Mouse (Mus musculus) kidney, embryonic 14.5 days (tissue): ENCODE measurements around the gene Ccdc173. TPM values are rescaled to one million over a fixed set of nuclear protein-coding genes. Genes with fewer than 3 reads are reported as not detected.
"Not testable (repeated sequence)": the region's sequence is repeated elsewhere in the genome, so short reads cannot be mapped to it uniquely, and the experiment has no call there.

Experiments
- ATAC-seq: fragments of 200-750 bp; cut with Nextera tagmentation; 2 replicates; pipeline ENCODE4 v1.8.0; 2017; ENCODE audit warnings: moderate number of reproducible peaks, mild to moderate bottlenecking, moderate TSS enrichment, moderate library complexity; ENCODE audit not compliant: low FRiP score, low TSS enrichment
- H3K27ac ChIP-seq: fragments of 300-500 bp; sonication (generic); 2 replicates; pipeline ENCODE4 v1.5.1; 2014; ENCODE audit warnings: low read depth, mild to moderate bottlenecking, low read length, moderate library complexity, mixed read lengths
- H3K27me3 ChIP-seq: fragments of 300-500 bp; sonication (generic); 2 replicates; pipeline ENCODE4 v1.6.1; 2014; ENCODE audit warnings: mild to moderate bottlenecking, low read length; ENCODE audit not compliant: control insufficient read depth, insufficient read depth
- H3K36me3 ChIP-seq: fragments of 300-500 bp; sonication (generic); 2 replicates; pipeline ENCODE4 v1.6.1; 2014; ENCODE audit warnings: low read length, mixed read lengths; ENCODE audit not compliant: control insufficient read depth, insufficient read depth
- H3K4me1 ChIP-seq: fragments of 300-500 bp; sonication (generic); 2 replicates; pipeline ENCODE4 v1.6.1; 2014; ENCODE audit warnings: low read length, mixed read lengths; ENCODE audit not compliant: control insufficient read depth, insufficient read depth
- H3K4me2 ChIP-seq: fragments of 300-500 bp; sonication (generic); replicated peaks from 2 replicates; pipeline ENCODE4 v1.6.1; 2014; ENCODE audit warnings: low read depth, mild to moderate bottlenecking, low read length
- H3K4me3 ChIP-seq: fragments of 300-500 bp; sonication (generic); 2 replicates; pipeline ENCODE4 v1.5.1; 2014; ENCODE audit warnings: mild to moderate bottlenecking, low read length
- H3K9ac ChIP-seq: fragments of 300-500 bp; sonication (generic); 2 replicates; pipeline ENCODE4 v1.6.1; 2014; ENCODE audit warnings: low read depth, mild to moderate bottlenecking, low read length, moderate library complexity
- H3K9me3 ChIP-seq: fragments of 300-500 bp; sonication (generic); 2 replicates; pipeline ENCODE4 v1.6.1; 2016; ENCODE audit warnings: low read length; ENCODE audit not compliant: control insufficient read depth
- WGBS: fragments of 180-500 bp; shearing (Covaris S2); extraction: QIAGEN DNeasy Blood & Tissue Kit; methylation state at CpG from one replicate; pipeline ENCODE4 v1.1.7; 2014; 5-methylcytosine and 5-hydroxymethylcytosine counted together
- polyA plus RNA-seq: library from polyadenylated mRNA; unstranded; fragments of >200 nt; fragmentation: Nextera tagmentation; extraction: Ambion mirVana; gene quantifications from 2 replicates; pipeline ENCODE4 v1.2.1, GENCODE M21; 2014

Ccdc173 gene
- polyA plus RNA-seq, 1 experiment from 2014 or later = 3.0 TPM

- no peaks in the 10 kb centered on the region for H3K27me3 ChIP-seq
- peak overlapping the region; percentile 52 for H3K4me2 ChIP-seq
- peak overlapping the region; percentile 96 for H3K9ac ChIP-seq
- H3K27ac ChIP-seq = peak overlapping the region; percentile 82
- 2% methylated on average over 41 of the region's 45 CpGs for WGBS
- peaks cover 18% of the 10 kb centered on the region; the same call in 1 of the 2 replicates for H3K36me3 ChIP-seq
- H3K4me1 ChIP-seq = no peaks in the 10 kb centered on the region
- H3K9me3 ChIP-seq = no peaks in the 10 kb centered on the region
- H3K4me3 ChIP-seq = peak overlapping the region; percentile 66
- ATAC-seq = peak; percentile 85
These were observed 33.8 kb upstream of the Ccdc173 start for GRCm38 (mm10) chr2:69823129-69823677.

- Histone ChIP-seq H3K27me3 (no peaks in the 10 kb centered on the region), H3K27ac (peak overlapping the region; percentile 82), H3K36me3 (peaks cover 18% of the 10 kb centered on the region; the same call in 1 of the 2 replicates), H3K4me1 (no peaks in the 10 kb centered on the region), H3K4me3 (peak overlapping the region; percentile 66), H3K9me3 (no peaks in the 10 kb centered on the region), H3K4me2 (peak overlapping the region; percentile 52), H3K9ac (peak overlapping the region; percentile 96)
- WGBS = under 1% methylated on average over 59 of the region's 80 CpGs
- ATAC-seq = peak; percentile 84
These were observed 33.2 kb upstream of the Ccdc173 start for GRCm38 (mm10) chr2:69822361-69823128.

- peak; percentile 18; the same call in 1 of the 2 replicates for ATAC-seq
- Histone ChIP-seq H3K4me1 (no peaks in the 10 kb centered on the region), H3K9ac (peak within 1 kb of the TSS; percentile 96), H3K27me3 (no peaks in the 10 kb centered on the region), H3K4me3 (peak within 1 kb of the TSS; percentile 66), H3K9me3 (no peaks in the 10 kb centered on the region), H3K36me3 (peaks cover 18% of the 10 kb centered on the region; the same call in 1 of the 2 replicates), H3K4me2 (peak within 1 kb of the TSS; percentile 52), H3K27ac (peak within 1 kb of the TSS; percentile 82)
- WGBS = 7% methylated on average over 8 of the region's 8 CpGs
These were observed 32.3 kb upstream of the Ccdc173 start, which contains the start of gene Klhl23 for GRCm38 (mm10) chr2:69821711-69822110. Gene Klhl23 (plus strand): TSS chr2:69821944.

- Histone ChIP-seq H3K27me3 (no peaks in the 10 kb centered on the region), H3K4me3 (no peak overlapping the region), H3K36me3 (peaks cover 14% of the 10 kb centered on the region; the same call in 1 of the 2 replicates), H3K9ac (no peak overlapping the region), H3K9me3 (no peaks in the 10 kb centered on the region), H3K27ac (no peak overlapping the region), H3K4me1 (no peaks in the 10 kb centered on the region), H3K4me2 (no peak overlapping the region)
- ATAC-seq = no peak
- 60% methylated on average over 1 of the region's 1 CpGs for WGBS
These were observed 30.8 kb upstream of the Ccdc173 start for GRCm38 (mm10) chr2:69820201-69820600.

GRCm38 (mm10) chr2:69818350-69819085 lies 29.1 kb upstream of the Ccdc173 start:
- H3K4me1 ChIP-seq = no peaks in the 10 kb centered on the region
- H3K9me3 ChIP-seq = no peaks in the 10 kb centered on the region
- no peak overlapping the region for H3K9ac ChIP-seq
- H3K27me3 ChIP-seq = no peaks in the 10 kb centered on the region
- H3K4me3 ChIP-seq = no peak overlapping the region
- H3K36me3 ChIP-seq = no peaks in the 10 kb centered on the region
- ATAC-seq = no peak
- H3K4me2 ChIP-seq = no peak overlapping the region
- 81% methylated on average over 9 of the region's 9 CpGs for whole genome bisulfite sequencing
- no peak overlapping the region for H3K27ac ChIP-seq

GRCm38 (mm10) chr2:69816575-69816974 lies 27.2 kb upstream of the Ccdc173 start:
- WGBS = 80% methylated on average over 5 of the region's 5 CpGs
- Histone ChIP-seq H3K4me2 (no peak overlapping the region), H3K4me3 (no peak overlapping the region), H3K9me3 (no peaks in the 10 kb centered on the region), H3K4me1 (no peaks in the 10 kb centered on the region), H3K27me3 (no peaks in the 10 kb centered on the region), H3K36me3 (no peaks in the 10 kb centered on the region), H3K9ac (no peak overlapping the region), H3K27ac (no peak overlapping the region)
- ATAC-seq = no peak

GRCm38 (mm10) chr2:69811349-69811748 lies 22.0 kb upstream of the Ccdc173 start:
- H3K4me3 ChIP-seq, H3K9ac ChIP-seq, H3K4me1 ChIP-seq, H3K27me3 ChIP-seq, H3K4me2 ChIP-seq, H3K36me3 ChIP-seq, ATAC-seq, H3K9me3 ChIP-seq, H3K27ac ChIP-seq: not testable (repeated sequence)
- WGBS = 61% methylated on average over 7 of the region's 7 CpGs

- Histone ChIP-seq H3K4me1 (no peaks in the 10 kb centered on the region), H3K27me3 (no peaks in the 10 kb centered on the region), H3K9me3 (no peaks in the 10 kb centered on the region), H3K9ac (no peak overlapping the region), H3K27ac (no peak overlapping the region), H3K36me3 (no peaks in the 10 kb centered on the region), H3K4me3 (no peak overlapping the region), H3K4me2 (no peak overlapping the region)
- WGBS = 70% methylated on average over 15 of the region's 15 CpGs
- ATAC-seq = no peak
These were observed 20.8 kb upstream of the Ccdc173 start for GRCm38 (mm10) chr2:69810169-69810568.
